Mouse (Mus musculus) midbrain, embryonic 12.5 days (tissue): ENCODE data around the gene Kri1. TPM values are rescaled to one million over a fixed set of nuclear protein-coding genes. Genes with fewer than 3 reads are reported as not detected.
"Not testable (repeated sequence)": the region's sequence is repeated elsewhere in the genome, so short reads cannot be mapped to it uniquely, and the experiment has no call there.

ENCODE experiments used
- ATAC-seq: fragments of 200-750 bp; cut with Nextera tagmentation; 2 replicates; pipeline ENCODE4 v1.8.0; 2017; ENCODE audit warnings: low read depth, moderate TSS enrichment, moderate library complexity; ENCODE audit not compliant: low FRiP score
- H3K27ac ChIP-seq: fragments of 300-500 bp; sonication (generic); replicated peaks from 2 replicates; pipeline ENCODE4 v1.5.1; 2016; ENCODE audit warnings: mild to moderate bottlenecking
- H3K27me3 ChIP-seq: fragments of 300-500 bp; sonication (generic); 2 replicates; pipeline ENCODE4 v1.6.1; 2016; ENCODE audit warnings: mild to moderate bottlenecking
- H3K36me3 ChIP-seq: fragments of 300-500 bp; sonication (generic); 2 replicates; pipeline ENCODE4 v1.6.1; 2016
- H3K4me1 ChIP-seq: fragments of 300-500 bp; sonication (generic); 2 replicates; pipeline ENCODE4 v1.6.1; 2016
- H3K4me2 ChIP-seq: fragments of 300-500 bp; sonication (generic); replicated peaks from 2 replicates; pipeline ENCODE4 v1.6.1; 2016; ENCODE audit warnings: mild to moderate bottlenecking, moderate library complexity
- H3K4me3 ChIP-seq: fragments of 300-500 bp; sonication (generic); 2 replicates; pipeline ENCODE4 v1.5.1; 2016; ENCODE audit warnings: mild to moderate bottlenecking
- H3K9ac ChIP-seq: fragments of 300-500 bp; sonication (generic); replicated peaks from 2 replicates; pipeline ENCODE4 v1.6.1; 2016; ENCODE audit warnings: mild to moderate bottlenecking, moderate library complexity
- H3K9me3 ChIP-seq: fragments of 300-500 bp; sonication (generic); 2 replicates; pipeline ENCODE4 v1.6.1; 2016; ENCODE audit warnings: mild to moderate bottlenecking
- WGBS: fragments of 180-500 bp; shearing (Covaris S2); methylation state at CpG from one replicate; pipeline ENCODE4 v1.1.7; 2016; 5-methylcytosine and 5-hydroxymethylcytosine counted together
- polyA plus RNA-seq: library from polyadenylated mRNA; unstranded; fragments of >200 nt; fragmentation: Nextera tagmentation; extraction: Ambion mirVana; gene quantifications from 2 replicates; pipeline ENCODE4 v1.2.1, GENCODE M21; 2016

Kri1 gene
- polyA plus RNA-seq, 1 experiment from 2014 or later: 18.4 TPM

DNA sequence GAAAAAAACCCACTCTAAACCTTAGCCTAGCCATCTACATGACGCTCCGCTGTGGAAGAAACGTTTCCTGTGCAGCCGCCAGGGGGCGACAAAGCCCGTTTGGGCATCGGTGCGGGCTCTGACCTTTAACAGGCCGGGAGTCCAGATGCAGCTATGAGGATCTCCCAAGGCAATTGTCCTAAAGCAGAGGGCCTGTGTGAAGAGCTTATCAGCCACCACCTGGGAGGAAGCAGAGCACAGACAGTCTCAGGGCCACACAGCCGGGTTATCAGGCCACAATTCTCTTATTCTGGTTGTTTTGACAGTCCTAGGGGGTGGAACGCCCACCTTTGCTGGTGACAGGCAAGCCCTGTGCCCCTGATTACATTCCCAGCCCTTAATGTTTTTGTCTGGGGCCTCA is 25.6 kb upstream of the Kri1 start:
- H3K9ac ChIP-seq: no peak overlapping the region
- no peak overlapping the region for H3K27ac ChIP-seq
- H3K4me1 ChIP-seq: 0 out of 2 replicates have a peak, but pooled peaks cover 5% of the 10 kb centered on the region
- peaks cover 28% of the 10 kb centered on the region for H3K27me3 ChIP-seq
- no peaks in the 10 kb centered on the region for H3K9me3 ChIP-seq
- H3K36me3 ChIP-seq: no peaks in the 10 kb centered on the region
- 9% methylated on average over 11 of the region's 11 CpGs for WGBS
- no peak overlapping the region for H3K4me3 ChIP-seq
- ATAC-seq: peak; percentile 52; the same call in 1 of the 2 replicates
- H3K4me2 ChIP-seq: no peak overlapping the region

GRCm38 (mm10) chr9:21312134-21312533 is 24.4 kb upstream of the Kri1 start, which contains the start of gene Ap1m2:
Gene Ap1m2, minus strand, starts transcription at chr9:21312337.
- WGBS: 13% methylated on average over 35 of the region's 35 CpGs
- no peak for ATAC-seq
- no peak within 1 kb of the TSS; the same call in 1 of the 2 replicates for H3K4me2 ChIP-seq
- H3K4me3 ChIP-seq: 0 out of 2 replicates have a peak within 1 kb of the TSS, but pooled peaks have one; percentile 2
- H3K9me3 ChIP-seq: no peaks in the 10 kb centered on the region
- no peak within 1 kb of the TSS for H3K9ac ChIP-seq
- 0 out of 2 replicates have a peak, but pooled peaks cover 5% of the 10 kb centered on the region for H3K4me1 ChIP-seq
- H3K27me3 ChIP-seq: peaks cover 28% of the 10 kb centered on the region
- no peaks in the 10 kb centered on the region for H3K36me3 ChIP-seq
- no peak within 1 kb of the TSS for H3K27ac ChIP-seq

GRCm38 (mm10) chr9:21311695-21312094 is 23.9 kb upstream of the Kri1 start:
- H3K9me3 ChIP-seq: no peaks in the 10 kb centered on the region
- 29% methylated on average over 7 of the region's 7 CpGs for WGBS
- no peak overlapping the region for H3K27ac ChIP-seq
- H3K27me3 ChIP-seq: peaks cover 28% of the 10 kb centered on the region
- H3K4me3 ChIP-seq: 0 out of 2 replicates have a peak overlapping the region, but pooled peaks have one; percentile 2
- 0 out of 2 replicates have a peak, but pooled peaks cover 5% of the 10 kb centered on the region for H3K4me1 ChIP-seq
- no peak overlapping the region for H3K4me2 ChIP-seq
- H3K9ac ChIP-seq: no peak overlapping the region
- H3K36me3 ChIP-seq: no peaks in the 10 kb centered on the region
- ATAC-seq: no peak

DNA sequence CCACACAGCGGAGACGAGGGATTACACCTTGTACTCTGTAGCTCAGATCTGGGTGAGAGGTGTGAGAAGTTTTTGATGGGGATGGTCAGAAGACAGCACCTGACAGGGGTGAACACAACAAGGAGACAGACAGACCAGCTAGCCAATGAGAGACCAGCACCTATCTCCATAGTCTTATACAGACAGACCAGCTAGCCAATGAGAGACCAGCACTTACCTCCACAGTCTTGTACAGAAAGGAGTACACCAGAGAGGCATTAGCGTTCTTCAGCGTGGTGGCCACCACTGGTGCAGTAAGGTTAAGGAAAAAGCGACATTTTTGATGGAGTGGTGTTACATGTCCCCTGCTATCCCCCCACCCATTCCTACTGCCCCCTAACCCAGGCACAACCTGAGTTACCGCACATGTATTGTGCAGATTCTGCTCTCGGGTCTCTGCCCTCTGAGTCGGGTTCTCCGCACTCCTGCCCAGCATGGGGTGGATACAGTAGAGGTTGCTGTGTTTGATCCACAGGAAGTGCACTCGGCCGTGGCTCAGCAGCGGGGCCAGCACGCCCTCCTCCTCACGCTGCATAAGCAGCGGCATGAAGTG is 21.5 kb upstream of the Kri1 start:
- WGBS: 82% methylated on average over 15 of the region's 15 CpGs
- H3K27ac ChIP-seq: no peak overlapping the region
- H3K4me3 ChIP-seq: no peak overlapping the region
- H3K9ac ChIP-seq: no peak overlapping the region
- 0 out of 2 replicates have a peak, but pooled peaks cover 5% of the 10 kb centered on the region for H3K4me1 ChIP-seq
- ATAC-seq: no peak
- H3K9me3 ChIP-seq: no peaks in the 10 kb centered on the region
- H3K4me2 ChIP-seq: no peak overlapping the region
- no peaks in the 10 kb centered on the region for H3K36me3 ChIP-seq
- peaks cover 28% of the 10 kb centered on the region for H3K27me3 ChIP-seq

DNA sequence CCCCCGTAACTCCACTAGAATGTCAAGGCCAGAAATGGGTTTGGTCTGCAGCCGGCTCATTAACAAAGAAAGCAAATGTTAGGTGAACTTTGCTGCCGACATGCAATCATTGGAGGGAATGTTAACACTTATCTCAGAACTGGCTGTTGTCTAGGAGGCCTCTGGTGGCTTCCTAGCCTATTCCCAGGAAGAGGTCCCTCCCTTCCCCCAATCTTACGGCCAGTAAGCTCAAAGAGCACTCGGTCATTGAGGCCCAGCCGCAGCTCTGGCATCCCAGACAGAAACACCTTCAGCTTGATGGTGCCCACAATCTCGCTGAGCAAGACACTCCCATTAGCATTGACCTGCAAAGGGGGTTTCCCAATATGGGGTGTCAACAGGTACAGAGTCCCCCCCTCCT is 17.3 kb upstream of the Kri1 start:
- WGBS: 89% methylated on average over 7 of the region's 7 CpGs
- no peak for ATAC-seq
- Histone ChIP-seq H3K4me3 (no peak overlapping the region), H3K27ac (no peak overlapping the region), H3K27me3 (peaks cover 4% of the 10 kb centered on the region; the same call in 1 of the 2 replicates), H3K9ac (no peak overlapping the region), H3K4me2 (no peak overlapping the region), H3K4me1 (no peaks in the 10 kb centered on the region), H3K9me3 (0 out of 2 replicates have a peak, but pooled peaks cover 2% of the 10 kb centered on the region), H3K36me3 (no peaks in the 10 kb centered on the region)

- ATAC-seq: no peak
- Histone ChIP-seq H3K27ac (no peak overlapping the region), H3K9me3 (0 out of 2 replicates have a peak, but pooled peaks cover 2% of the 10 kb centered on the region), H3K9ac (no peak overlapping the region), H3K27me3 (no peaks in the 10 kb centered on the region), H3K4me2 (no peak overlapping the region), H3K36me3 (no peaks in the 10 kb centered on the region), H3K4me1 (no peaks in the 10 kb centered on the region), H3K4me3 (no peak overlapping the region)
- WGBS: 90% methylated on average over 10 of the region's 10 CpGs
Measured at GRCm38 (mm10) chr9:21299014-21299413, 11.2 kb upstream of the Kri1 start.

DNA sequence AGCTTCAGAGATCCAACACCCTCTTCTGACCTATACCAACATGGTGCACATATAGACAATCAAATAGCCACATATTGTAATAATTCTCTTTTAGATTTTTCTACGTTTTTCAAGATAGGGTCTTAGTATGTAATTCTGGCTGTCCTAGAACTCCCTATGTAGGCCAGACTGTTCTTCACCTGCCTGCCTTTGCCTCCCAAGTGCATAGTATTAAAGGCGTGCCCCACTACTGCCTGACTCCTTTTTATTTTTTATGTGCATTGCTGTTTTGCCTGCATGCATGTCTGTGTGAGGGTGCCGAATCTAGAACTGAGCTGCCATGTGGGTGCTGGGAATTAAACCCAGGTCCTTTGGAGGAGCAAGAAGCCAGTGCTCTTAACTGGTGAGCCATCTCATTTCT is 4.5 kb upstream of the Kri1 start:
- Histone ChIP-seq H3K27me3 (no peaks in the 10 kb centered on the region), H3K4me2 (no peak overlapping the region), H3K9ac (no peak overlapping the region), H3K27ac (no peak overlapping the region), H3K4me3 (no peak overlapping the region), H3K36me3 (no peaks in the 10 kb centered on the region), H3K4me1 (peaks cover 23% of the 10 kb centered on the region), H3K9me3 (no peaks in the 10 kb centered on the region)
- WGBS: 93% methylated on average over 3 of the region's 3 CpGs
- ATAC-seq: no peak

DNA sequence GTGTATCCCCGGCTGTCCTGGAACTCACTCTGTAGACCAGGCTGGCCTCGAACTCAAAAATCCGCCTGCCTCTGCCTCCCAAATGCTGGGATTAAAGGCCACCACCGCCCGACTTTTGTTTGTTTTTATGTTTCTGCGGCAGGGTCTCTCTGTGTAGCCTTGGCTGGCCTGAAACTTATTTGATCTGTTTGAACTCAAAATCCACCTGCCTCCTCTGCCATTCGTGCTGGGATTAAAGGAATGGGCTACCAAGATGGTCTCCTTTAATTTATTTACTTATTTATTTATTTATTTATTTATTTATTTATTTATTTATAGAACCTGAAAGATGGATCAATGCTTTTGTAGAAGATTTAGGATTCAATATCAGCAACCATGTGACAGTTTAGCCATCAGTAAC is 4.1 kb upstream of the Kri1 start:
- H3K27me3 ChIP-seq, H3K9me3 ChIP-seq, H3K9ac ChIP-seq, H3K36me3 ChIP-seq, ATAC-seq: not testable (repeated sequence)
- WGBS: 18% methylated on average over 7 of the region's 7 CpGs
- Histone ChIP-seq H3K4me2 (peak overlapping the region; percentile 70), H3K4me1 (peaks cover 27% of the 10 kb centered on the region), H3K4me3 (peak overlapping the region; percentile 75), H3K27ac (peak overlapping the region; percentile 78)

DNA sequence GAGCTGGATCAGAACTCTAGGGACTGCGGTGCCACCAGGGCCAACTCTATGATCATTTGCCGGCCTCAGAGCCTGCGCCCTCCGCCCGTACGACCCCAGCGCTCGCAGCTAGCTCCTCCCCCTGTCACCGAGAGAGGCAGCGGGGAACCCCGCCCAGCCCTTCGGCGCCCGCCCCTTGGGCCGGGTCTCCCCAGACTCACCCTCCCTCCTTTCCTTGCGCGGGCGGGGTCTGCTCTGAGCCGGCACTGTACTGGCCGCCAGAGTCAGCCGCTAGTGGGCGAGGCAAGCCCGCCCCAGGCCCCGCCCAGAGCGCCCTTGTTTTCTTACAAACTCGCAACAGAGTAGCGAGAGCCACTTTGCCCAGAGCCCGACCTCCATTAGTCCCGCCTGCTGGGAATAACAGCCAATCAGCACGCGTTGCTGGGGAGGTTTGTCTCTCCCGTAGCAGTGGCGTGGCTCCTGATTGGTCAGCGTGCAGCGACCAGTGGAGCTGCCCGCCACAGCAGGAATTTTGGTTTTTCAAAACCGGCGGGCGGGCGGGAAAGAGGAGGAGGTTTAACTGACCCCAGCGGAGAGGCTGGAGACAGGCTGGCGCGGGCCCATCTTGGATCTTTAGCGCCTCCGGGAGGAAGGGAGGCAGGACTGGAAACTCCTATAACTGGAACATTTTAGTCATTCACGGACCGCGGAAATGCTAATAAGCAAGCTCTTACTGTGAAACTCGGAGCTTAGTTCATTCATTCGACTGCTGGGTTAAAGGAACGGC is 3.4 kb upstream of the Kri1 start, which contains the start of gene Cdkn2d:
Gene Cdkn2d (minus strand): TSS at position 386 of the 766 bp plus-strand sequence.
- Histone ChIP-seq H3K4me2 (peak within 1 kb of the TSS; percentile 70), H3K9ac (peak within 1 kb of the TSS; percentile 81), H3K4me1 (peaks cover 33% of the 10 kb centered on the region), H3K27ac (peak within 1 kb of the TSS; percentile 86), H3K4me3 (peak within 1 kb of the TSS; percentile 75), H3K36me3 (no peaks in the 10 kb centered on the region), H3K9me3 (no peaks in the 10 kb centered on the region), H3K27me3 (no peaks in the 10 kb centered on the region)
- peak; percentile 96 for ATAC-seq
- WGBS: under 1% methylated on average over 47 of the region's 51 CpGs

- peak overlapping the region; percentile 75 for H3K4me3 ChIP-seq
- peak overlapping the region; percentile 81 for H3K9ac ChIP-seq
- H3K27ac ChIP-seq: peak overlapping the region; percentile 86
- ATAC-seq: no peak
- H3K27me3 ChIP-seq: no peaks in the 10 kb centered on the region
- H3K4me1 ChIP-seq: peaks cover 34% of the 10 kb centered on the region
- no peaks in the 10 kb centered on the region for H3K9me3 ChIP-seq
- peak overlapping the region; percentile 70 for H3K4me2 ChIP-seq
- H3K36me3 ChIP-seq: no peaks in the 10 kb centered on the region
- WGBS: under 1% methylated on average over 20 of the region's 20 CpGs
Measured at GRCm38 (mm10) chr9:21290589-21290988, 2.8 kb upstream of the Kri1 start.

GRCm38 (mm10) chr9:21289337-21289671 is 1.5 kb upstream of the Kri1 start:
- Histone ChIP-seq H3K4me3 (peak overlapping the region; percentile 84; the same call in 1 of the 2 replicates), H3K36me3 (peaks cover 8% of the 10 kb centered on the region; the same call in 1 of the 2 replicates), H3K9ac (no peak overlapping the region), H3K4me2 (peak overlapping the region; percentile 70), H3K9me3 (no peaks in the 10 kb centered on the region), H3K27ac (no peak overlapping the region), H3K27me3 (no peaks in the 10 kb centered on the region), H3K4me1 (peaks cover 34% of the 10 kb centered on the region)
- no peak for ATAC-seq
- WGBS: 89% methylated on average over 2 of the region's 2 CpGs
